Mouse (Mus musculus) lung, postnatal 25 days (tissue): ENCODE measurements around the gene Lnx1.

ENCODE experiments used
- DNase-seq: peaks from one replicate; pipeline ENCODE4 v3.0.0; 2022; ENCODE audit warnings: low spot score

Gene Lnx1

GRCm38 (mm10) chr5:74702766-74703165 lies at the start of gene Lnx1:
Gene Lnx1 (minus strand): TSS chr5:74702912.
- peak; percentile 66 for DNase-seq

- DNase-seq: no peak
Measured at GRCm38 (mm10) chr5:74750501-74750900, 47.8 kb upstream of the Lnx1 start.

- no peak for DNase-seq
Measured at GRCm38 (mm10) chr5:74747476-74747875, 44.8 kb upstream of the Lnx1 start.

- DNase-seq: no peak
Measured at GRCm38 (mm10) chr5:74740951-74741350, 38.2 kb upstream of the Lnx1 start.

DNA sequence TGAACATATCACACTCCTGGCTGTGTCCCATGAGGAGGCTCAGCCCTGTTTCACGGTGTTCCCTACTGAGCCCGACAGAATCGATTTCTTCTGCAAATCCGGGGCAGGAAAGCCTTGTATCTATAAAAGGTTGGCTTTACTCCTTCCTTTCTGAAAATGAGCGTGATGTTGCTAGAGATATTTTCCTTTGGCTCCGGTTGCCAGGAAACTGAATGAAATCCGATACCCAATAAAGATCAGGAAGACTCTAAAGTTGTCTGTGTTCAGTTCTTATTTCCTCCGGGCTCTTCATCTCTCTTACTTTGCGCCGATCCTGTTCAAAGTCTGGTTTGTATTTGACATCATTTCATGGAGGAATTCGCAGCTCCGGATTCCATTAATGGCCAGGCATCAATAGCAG lies 36.7 kb upstream of the Lnx1 start:
- DNase-seq: no peak

DNA sequence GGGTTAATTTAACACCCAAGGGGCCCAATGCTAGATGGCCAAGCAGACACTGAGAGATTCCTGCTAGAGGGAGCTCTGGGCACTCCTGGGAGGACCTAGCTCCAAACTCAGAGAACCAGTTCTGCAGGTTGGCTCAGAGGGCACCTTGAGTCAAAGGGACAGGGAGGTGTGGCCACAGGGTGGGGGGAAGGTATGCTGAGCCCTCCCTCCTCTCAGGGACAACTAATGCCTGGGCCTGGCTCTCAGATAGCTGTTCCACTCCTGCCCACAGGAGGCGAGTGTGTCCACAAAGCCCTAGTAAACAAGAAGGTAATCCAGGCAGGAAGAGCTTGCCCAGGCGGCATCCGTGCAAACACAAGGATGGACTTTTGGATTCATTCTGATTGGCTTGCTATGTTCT lies 35.6 kb upstream of the Lnx1 start:
- DNase-seq: peak; percentile 71

DNA sequence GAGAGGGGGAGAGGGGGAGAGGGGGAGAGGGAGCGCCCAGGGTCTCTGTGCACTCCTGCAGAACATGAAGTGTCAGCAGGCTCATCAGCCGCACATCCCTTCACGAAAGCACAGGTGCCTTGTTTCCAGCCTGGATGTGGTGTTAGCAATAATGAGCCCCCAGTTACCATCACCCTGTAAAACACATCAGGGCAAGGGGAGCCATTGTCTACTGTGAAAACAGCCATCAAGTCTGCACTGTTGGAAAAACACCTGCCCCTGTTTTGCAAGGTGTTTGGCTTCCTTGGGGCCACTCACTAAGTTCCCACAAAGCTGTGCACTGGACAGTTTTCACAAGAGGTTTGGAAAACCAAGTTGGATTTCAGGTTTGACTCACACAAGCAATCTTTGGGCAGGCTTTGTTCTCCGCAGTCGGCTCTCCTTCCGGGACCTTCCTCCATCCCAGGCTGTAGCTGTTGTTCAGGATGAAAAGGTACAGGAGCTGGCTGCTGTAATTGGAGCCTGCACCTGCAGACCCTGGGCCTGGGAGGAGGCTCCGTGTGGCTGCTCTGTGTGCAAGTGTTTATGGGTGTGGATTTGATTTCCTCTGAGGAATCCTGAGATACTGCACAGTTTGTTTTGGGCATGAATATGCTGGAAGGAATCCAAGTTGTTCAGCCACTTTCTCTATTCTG lies 31.3 kb upstream of the Lnx1 start:
- DNase-seq: no peak

GRCm38 (mm10) chr5:74732613-74733012 lies 29.9 kb upstream of the Lnx1 start:
- peak; percentile 67 for DNase-seq

DNA sequence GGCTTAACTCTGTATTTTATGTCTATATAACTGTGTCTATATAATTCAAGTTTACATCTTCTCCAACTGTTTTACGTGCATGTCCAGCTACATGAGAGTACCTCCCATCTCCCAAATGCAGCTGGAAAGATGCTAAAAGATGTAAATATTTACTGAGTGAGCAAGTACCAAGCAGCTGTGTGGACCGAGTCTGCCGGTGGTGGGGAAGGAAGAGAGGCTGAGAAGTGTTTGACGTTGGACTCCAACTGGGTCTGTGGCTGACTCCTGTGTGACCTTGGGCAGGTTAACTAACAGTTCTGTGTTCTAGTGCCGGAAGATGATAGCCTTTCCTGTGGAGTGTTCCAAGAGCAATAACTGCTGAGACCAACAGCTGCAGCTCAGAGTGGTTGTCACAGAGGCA lies 27.9 kb upstream of the Lnx1 start:
- no peak for DNase-seq

- DNase-seq: no peak
Measured at GRCm38 (mm10) chr5:74729567-74729966, 26.9 kb upstream of the Lnx1 start.

GRCm38 (mm10) chr5:74728186-74728585 lies 25.5 kb upstream of the Lnx1 start:
- no peak for DNase-seq

- DNase-seq: no peak
Measured at GRCm38 (mm10) chr5:74727319-74727718, 24.6 kb upstream of the Lnx1 start.

DNA sequence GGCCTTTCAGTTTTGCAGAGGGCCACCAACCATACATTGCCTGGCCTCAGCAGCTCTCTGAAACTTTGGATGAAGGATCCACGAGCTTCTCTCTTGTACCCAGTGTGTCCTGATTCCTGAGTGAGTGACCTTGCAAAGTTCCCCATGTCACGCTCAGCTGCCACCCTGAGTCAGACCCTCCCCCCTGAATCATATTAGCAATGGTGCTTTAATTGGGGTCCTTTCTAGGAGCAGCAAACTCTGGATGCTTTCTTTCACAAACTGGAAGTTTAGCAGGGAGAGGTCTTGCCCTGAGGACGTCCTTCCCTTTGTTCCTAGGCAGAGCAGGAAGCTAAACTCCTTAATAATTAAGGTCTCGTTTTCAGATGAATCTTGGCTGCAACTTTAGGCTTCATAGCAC lies 22.8 kb upstream of the Lnx1 start:
- DNase-seq: no peak

DNA sequence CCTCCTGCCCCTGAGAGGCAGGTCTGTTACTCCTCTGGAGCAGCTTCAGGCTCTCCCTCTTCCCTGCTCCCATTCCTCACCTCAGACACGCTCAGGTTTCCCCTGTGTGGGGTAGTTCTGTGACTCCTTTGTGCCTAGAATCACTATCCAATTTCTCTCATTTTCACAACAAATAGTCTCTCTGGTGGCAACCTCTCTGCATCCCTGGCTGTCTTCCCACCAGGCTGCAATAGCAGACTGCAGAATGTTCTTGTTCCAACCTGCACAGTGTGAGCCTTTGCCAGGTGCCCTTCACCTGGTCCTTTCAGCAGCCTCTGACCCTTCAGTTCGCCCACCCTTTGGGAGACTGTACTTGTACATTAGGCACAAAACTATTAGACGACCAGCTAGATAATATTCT lies 19.1 kb upstream of the Lnx1 start:
- no peak for DNase-seq

DNA sequence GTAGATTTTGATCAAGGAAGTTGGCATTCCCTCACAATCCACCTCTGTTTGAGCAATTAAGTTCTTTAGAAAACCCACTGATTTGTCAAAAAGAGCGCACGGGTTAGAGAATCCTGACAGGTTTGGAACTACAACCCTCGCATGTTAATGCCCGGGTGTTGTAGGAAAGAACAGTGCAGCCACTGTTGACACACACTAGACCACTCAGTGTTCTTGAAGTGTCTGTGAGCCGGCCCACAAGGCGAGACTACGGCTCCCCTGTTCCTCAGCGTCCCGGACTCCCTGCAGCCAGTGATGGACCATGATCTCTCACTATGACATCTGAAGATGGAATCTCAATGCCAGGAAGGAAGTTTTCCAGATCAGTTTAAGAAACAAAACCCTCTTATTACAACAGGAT lies 17.9 kb upstream of the Lnx1 start:
- DNase-seq: no peak

DNA sequence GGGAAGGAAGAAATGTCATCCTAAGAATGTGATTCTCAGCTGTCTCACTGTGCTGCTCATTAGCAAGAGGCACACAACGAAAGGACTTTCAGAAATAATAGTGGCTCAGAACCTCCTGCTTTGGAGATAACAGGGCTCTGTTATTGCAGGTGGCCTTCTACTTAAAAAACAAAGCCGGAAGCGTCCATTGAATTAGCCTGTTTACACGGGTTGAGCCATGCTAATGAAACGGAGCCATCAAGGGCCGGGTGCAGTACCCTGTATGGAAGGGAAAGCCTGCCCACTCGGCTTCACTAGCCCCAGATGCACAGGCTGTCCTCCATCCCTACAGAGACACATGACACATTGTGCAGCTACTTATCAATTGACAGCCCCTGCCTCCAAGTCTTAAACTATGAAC lies 13.5 kb upstream of the Lnx1 start:
- DNase-seq: no peak

GRCm38 (mm10) chr5:74712811-74713210 lies 10.1 kb upstream of the Lnx1 start:
- DNase-seq: no peak

DNA sequence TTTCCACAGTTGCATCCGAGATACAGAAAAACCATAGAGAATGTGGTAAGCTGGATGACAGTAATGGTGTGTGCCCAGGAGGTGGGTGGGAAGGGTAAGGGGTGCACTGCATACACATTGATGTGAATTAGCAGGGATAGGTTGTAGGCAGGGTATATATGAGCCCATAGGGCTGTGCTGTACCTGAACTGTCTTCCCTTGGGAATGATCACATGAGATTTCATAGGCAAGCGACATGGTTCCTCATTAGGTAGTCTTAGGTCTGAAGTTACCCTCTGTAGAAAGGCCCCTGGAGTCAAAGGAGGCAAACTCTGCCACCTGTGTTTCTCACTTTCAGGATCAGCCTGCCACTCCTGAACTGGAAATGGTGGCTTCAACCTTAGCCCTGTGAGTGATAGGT lies 9.3 kb upstream of the Lnx1 start:
- DNase-seq: no peak

DNA sequence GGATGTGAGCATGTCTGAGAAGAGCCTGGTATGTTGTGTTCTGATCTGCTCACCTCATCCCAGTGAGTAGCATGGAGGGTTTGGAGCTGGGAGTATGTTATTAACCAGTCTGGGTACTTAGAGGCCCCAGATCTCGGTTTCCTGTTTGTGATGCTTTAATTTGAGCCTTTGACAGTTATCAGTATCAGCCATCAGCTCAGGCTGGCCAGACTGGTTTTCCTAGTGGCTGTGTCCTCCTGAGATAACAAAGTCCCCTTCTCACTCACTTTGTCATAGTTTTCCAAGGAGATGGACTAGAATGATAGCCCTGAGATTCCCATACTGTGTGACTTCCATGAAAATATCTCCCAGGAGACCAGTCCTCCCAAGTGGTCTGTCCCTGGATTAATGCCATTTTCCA lies 8.3 kb upstream of the Lnx1 start:
- DNase-seq: no peak

DNA sequence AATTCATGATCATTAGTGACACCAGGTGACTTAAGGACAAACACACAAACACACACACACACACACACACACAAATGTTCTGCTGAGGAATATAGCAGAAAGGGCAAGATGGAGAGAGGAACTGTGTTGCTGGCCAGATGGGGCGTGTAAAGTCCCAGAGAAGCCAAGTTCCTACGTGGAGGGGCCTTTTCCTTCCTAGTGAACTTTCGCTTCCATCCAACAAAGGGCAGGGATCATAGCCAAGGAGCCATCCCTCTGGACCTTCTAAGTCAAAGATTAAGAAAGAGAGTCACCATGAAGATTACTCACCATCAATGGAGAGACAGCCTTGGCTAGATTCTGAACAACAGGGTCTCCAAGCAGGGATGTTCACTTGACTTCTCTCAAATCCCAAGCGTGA lies 7.5 kb upstream of the Lnx1 start:
- no peak for DNase-seq

- DNase-seq: peak; percentile 83
Measured at GRCm38 (mm10) chr5:74704460-74704790, 1.7 kb upstream of the Lnx1 start.

GRCm38 (mm10) chr5:74703741-74704459 lies 1.2 kb upstream of the Lnx1 start:
- DNase-seq: no peak

- DNase-seq: no peak
Measured at GRCm38 (mm10) chr5:74700918-74701317, 1.8 kb downstream of the Lnx1 start.

GRCm38 (mm10) chr5:74699673-74700072 lies 3.0 kb downstream of the Lnx1 start:
- no peak for DNase-seq
